Mouse (Mus musculus) ES-E14 (cell line): Measurements from ENCODE around the gene Supt6.

Source experiments
- CHD2 ChIP-seq: IDR thresholded peaks from 2 replicates; pipeline ENCODE4 v1.6.1; 2014; ENCODE audit warnings: mild to moderate bottlenecking, low read depth, low read length, inconsistent platforms
- MAFK ChIP-seq: IDR thresholded peaks from 2 replicates; pipeline ENCODE4 v1.6.1; 2014; ENCODE audit warnings: mild to moderate bottlenecking, low read depth, low read length, inconsistent platforms; ENCODE audit not compliant: insufficient read depth
- ZC3H11A ChIP-seq: IDR thresholded peaks from 2 replicates; pipeline ENCODE4 v1.6.1; 2012; ENCODE audit warnings: low read depth, mild to moderate bottlenecking, inconsistent platforms, low read length, borderline replicate concordance

DNA sequence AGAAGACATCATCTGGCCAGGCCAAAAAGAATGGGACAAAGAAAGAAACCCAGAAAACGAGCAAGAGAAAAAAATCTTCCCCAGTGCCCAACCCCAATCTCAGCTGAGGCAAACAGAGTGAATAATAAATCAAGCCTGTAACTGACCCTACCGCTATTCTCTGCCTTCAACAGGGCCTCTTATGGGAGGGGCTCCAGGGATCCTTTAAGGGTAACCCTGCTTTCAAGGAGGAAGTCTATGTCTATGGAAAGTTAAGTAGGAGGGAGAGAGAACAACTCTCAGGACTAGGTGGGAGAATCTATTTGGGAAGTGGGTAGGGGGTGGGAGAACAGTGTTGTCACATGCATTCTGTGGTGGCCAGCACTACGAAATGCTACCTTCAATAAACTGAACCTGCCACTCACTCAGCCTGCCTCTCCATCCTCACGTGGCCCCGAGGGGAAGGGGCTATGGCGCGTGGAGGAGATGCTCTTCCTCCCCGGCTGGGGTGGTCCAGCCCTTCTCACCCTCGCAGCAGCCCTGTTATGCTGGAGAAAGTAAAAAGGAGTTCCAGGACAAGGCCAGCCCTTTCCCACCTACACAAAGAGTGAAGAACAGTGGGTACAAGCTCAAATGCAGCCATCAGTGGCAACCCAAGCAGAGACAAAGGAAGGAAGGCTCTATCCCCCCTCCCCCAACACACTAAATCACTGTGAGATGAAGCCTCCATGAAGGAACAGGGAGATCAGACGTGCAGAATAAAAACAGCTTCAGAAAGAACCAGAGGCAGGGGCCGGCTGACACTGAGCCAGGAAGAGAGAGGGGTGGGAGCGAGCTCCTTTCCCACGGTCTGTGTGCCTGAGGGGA, 40.2 kb downstream of the Supt6 start:
- no peak for TF ChIP-seq ZC3H11A
- TF ChIP-seq CHD2, result no peak
- no peak for TF ChIP-seq MAFK
